Mouse (Mus musculus): ENCODE data around the gene Ak1. TPM values are rescaled to one million over a fixed set of nuclear protein-coding genes. Genes with fewer than 3 reads are reported as not detected.

Gene Ak1
- total RNA-seq (2021), result 100 to 1,000 TPM; 654 to 691 TPM
- long read RNA-seq, experiment 1, transcript Ak1-202 (7 exons, 2,063 nt), result major isoform, 1,737 of 1,917 reads
- long read RNA-seq, experiment 1, partial matches to known transcripts, result 120 of 1,917 reads
- long read RNA-seq, experiment 1, other reads (novel, unspliced or antisense), result 60 of 1,917 reads
- long read RNA-seq, experiment 2, transcript Ak1-202 (7 exons, 2,063 nt), result major isoform, 724 of 837 reads
- long read RNA-seq, experiment 2, partial matches to known transcripts, result 91 of 837 reads
- long read RNA-seq, experiment 2, other reads (novel, unspliced or antisense), result 22 of 837 reads

- no peak for DNase-seq
Measured at GRCm38 (mm10) chr2:32621517-32621859, at the start of gene Ak1. Gene Ak1 (plus strand): TSS chr2:32621758.

GRCm38 (mm10) chr2:32572196-32572595 lies 49.4 kb upstream of the Ak1 start:
- DNase-seq, result no peak

- no peak for DNase-seq
Measured at GRCm38 (mm10) chr2:32574497-32574896, 47.1 kb upstream of the Ak1 start, which contains the start of gene Pip5kl1. Gene Pip5kl1 (plus strand): TSS chr2:32574797.

GRCm38 (mm10) chr2:32574901-32575585 lies 46.5 kb upstream of the Ak1 start:
- peak in 1 of 2 experiments; percentile 73 for DNase-seq

GRCm38 (mm10) chr2:32575586-32576160 lies 45.9 kb upstream of the Ak1 start, which contains the start of gene 9430097D07Rik:
Gene 9430097D07Rik (minus strand): TSS chr2:32575684.
- DNase-seq, result no peak

GRCm38 (mm10) chr2:32576532-32576931 lies 45.0 kb upstream of the Ak1 start:
- no peak for DNase-seq

GRCm38 (mm10) chr2:32578146-32579046 lies 43.2 kb upstream of the Ak1 start:
- DNase-seq, result no peak

- no peak for DNase-seq
Measured at GRCm38 (mm10) chr2:32581450-32582095, 40.0 kb upstream of the Ak1 start.

GRCm38 (mm10) chr2:32582830-32583799 lies 38.4 kb upstream of the Ak1 start:
- DNase-seq, result peak; percentile 88 to 90

GRCm38 (mm10) chr2:32585149-32585714 lies 36.3 kb upstream of the Ak1 start:
- no peak for DNase-seq

GRCm38 (mm10) chr2:32586871-32587351 lies 34.6 kb upstream of the Ak1 start, which contains the start of gene St6galnac4:
Gene St6galnac4 (plus strand): TSS chr2:32587095.
- peak; percentile 91 to 95 for DNase-seq

GRCm38 (mm10) chr2:32587731-32588321 lies 33.7 kb upstream of the Ak1 start:
- DNase-seq, result peak; percentile 72 to 81

- peak; percentile 51 to 74 for DNase-seq
Measured at GRCm38 (mm10) chr2:32589213-32589795, 32.3 kb upstream of the Ak1 start.

- DNase-seq, result peak; percentile 48 to 64
Measured at GRCm38 (mm10) chr2:32590224-32590623, 31.3 kb upstream of the Ak1 start.

- DNase-seq, result no peak
Measured at GRCm38 (mm10) chr2:32591249-32591648, 30.3 kb upstream of the Ak1 start.

GRCm38 (mm10) chr2:32596725-32597124 lies 24.8 kb upstream of the Ak1 start:
- peak in 1 of 2 experiments; percentile 54 for DNase-seq

- DNase-seq, result no peak
Measured at GRCm38 (mm10) chr2:32597248-32597647, 24.3 kb upstream of the Ak1 start.

GRCm38 (mm10) chr2:32597699-32598098 lies 23.9 kb upstream of the Ak1 start:
- no peak for DNase-seq

GRCm38 (mm10) chr2:32598506-32598905 lies 23.1 kb upstream of the Ak1 start:
- DNase-seq, result peak; percentile 44 to 61

Measured in heart, adult 18-20 months (tissue).